Mouse (Mus musculus) E14TG2a.4 (cell line): ENCODE measurements around the gene Wdsub1.

ENCODE experiments used
- CTCF ChIP-seq: conservative IDR thresholded peaks from 2 replicates; pipeline ENCODE4 v1.5.1; 2014; ENCODE audit warnings: low read length
- NANOG ChIP-seq: IDR thresholded peaks from 2 replicates; pipeline ENCODE4 v1.6.1; 2014; ENCODE audit warnings: borderline replicate concordance, low read length, mixed read lengths
- POU5F1 ChIP-seq: IDR thresholded peaks from 2 replicates; pipeline ENCODE4 v1.6.1; 2014; ENCODE audit warnings: low read length, borderline replicate concordance

DNA sequence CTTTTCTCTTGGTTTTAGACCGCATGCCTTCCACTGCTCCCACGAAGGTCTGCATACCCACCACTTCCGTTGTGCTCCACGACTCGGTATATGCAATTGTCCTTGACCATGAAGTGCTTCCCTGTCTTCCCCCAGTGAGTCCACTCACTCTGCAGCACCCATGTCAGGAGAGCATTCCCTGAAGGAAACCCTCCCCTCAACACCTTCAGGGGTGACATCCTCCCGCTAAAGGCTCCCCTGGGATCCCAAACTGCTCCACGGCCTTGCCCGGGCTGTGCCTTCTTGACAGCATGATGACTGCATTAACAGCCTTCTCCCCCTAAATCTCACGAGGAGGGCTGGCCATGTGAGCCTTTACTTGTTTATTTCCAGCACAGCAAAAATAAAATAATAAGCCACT lies 25.7 kb upstream of the Wdsub1 start:
- no peak for TF ChIP-seq CTCF
- no peak for TF ChIP-seq NANOG
- no peak for TF ChIP-seq POU5F1
